Mouse (Mus musculus) liver, embryonic 14.5 days (tissue): ENCODE measurements around the gene Bmi1. TPM values are rescaled to one million over a fixed set of nuclear protein-coding genes. Genes with fewer than 3 reads are reported as not detected.

ENCODE experiments used
- ATAC-seq: fragments of 200-750 bp; cut with Nextera tagmentation; 2 replicates; pipeline ENCODE4 v1.8.0; 2017; ENCODE audit warnings: moderate number of reproducible peaks, mild to moderate bottlenecking, moderate library complexity; ENCODE audit not compliant: insufficient read depth
- DNase-seq, 3 experiments: peaks; one replicate each; pipeline ENCODE4 v3.0.0-alpha.2; 2012 to 2013; ENCODE audit warnings: low read depth in 3 of 3, low spot score in 3 of 3
- H3K27ac ChIP-seq: fragments of 300-500 bp; sonication (generic); 2 replicates; pipeline ENCODE4 v1.5.1; 2014; ENCODE audit warnings: moderate library complexity, mild to moderate bottlenecking, control low read depth, inconsistent platforms
- H3K27me3 ChIP-seq: fragments of 300-500 bp; sonication (generic); 2 replicates; pipeline ENCODE4 v1.6.1; 2014; ENCODE audit warnings: mild to moderate bottlenecking, low read length, moderate library complexity; ENCODE audit not compliant: control insufficient read depth, insufficient read depth
- H3K36me3 ChIP-seq: fragments of 300-500 bp; sonication (generic); replicated peaks from 2 replicates; pipeline ENCODE4 v1.6.1; 2014; ENCODE audit warnings: low read depth; ENCODE audit not compliant: control insufficient read depth, insufficient read depth
- H3K4me1 ChIP-seq, 2 experiments: fragments of 200-500 bp in 1 of 2; fragments of 300-500 bp in 1 of 2; sonication (generic) in 1 of 2; replicated peaks; 2 replicates each; pipeline ENCODE4 v1.6.1; 2012 to 2014; ENCODE audit warnings: antibody characterized with exemption in 1 of 2, inconsistent platforms in 1 of 2, low read length in 1 of 2; ENCODE audit not compliant: control insufficient read depth in 2 of 2, insufficient read depth in 2 of 2
- H3K4me2 ChIP-seq: fragments of 300-500 bp; sonication (generic); 2 replicates; pipeline ENCODE4 v1.6.1; 2014; ENCODE audit warnings: low read depth, mild to moderate bottlenecking, control low read depth, moderate library complexity
- H3K4me3 ChIP-seq, 2 experiments: fragments of 200-500 bp in 1 of 2; fragments of 300-500 bp in 1 of 2; sonication (generic) in 1 of 2; 2 replicates each; pipeline ENCODE4 v1.5.1; 2012 to 2014; ENCODE audit warnings: low read depth in 2 of 2, low read length in 2 of 2, mild to moderate bottlenecking in 2 of 2, control low read depth in 1 of 2, inconsistent platforms in 1 of 2, moderate library complexity in 1 of 2; ENCODE audit not compliant: insufficient read depth in 1 of 2
- H3K9ac ChIP-seq: fragments of 300-500 bp; sonication (generic); replicated peaks from 2 replicates; pipeline ENCODE4 v1.6.1; 2014; ENCODE audit warnings: mild to moderate bottlenecking, control low read depth, moderate library complexity
- H3K9me3 ChIP-seq: fragments of 300-500 bp; sonication (generic); 2 replicates; pipeline ENCODE4 v1.6.1; 2016; ENCODE audit warnings: low read length, mixed read lengths; ENCODE audit not compliant: control insufficient read depth
- CTCF ChIP-seq: IDR thresholded peaks from 2 replicates; pipeline ENCODE4 v1.5.1; 2016; ENCODE audit warnings: antibody characterized with exemption, low read depth, control low read depth
- EP300 ChIP-seq: IDR thresholded peaks from 2 replicates; pipeline ENCODE4 v1.6.1; 2016; ENCODE audit warnings: antibody characterized with exemption, low read depth
- WGBS: fragments of 180-500 bp; shearing (Covaris S2); extraction: QIAGEN DNeasy Blood & Tissue Kit; methylation state at CpG from one replicate; pipeline ENCODE4 v1.1.7; 2014; ENCODE audit not compliant: insufficient replicate concordance; 5-methylcytosine and 5-hydroxymethylcytosine counted together
- polyA plus RNA-seq, 2 experiments: library from polyadenylated mRNA; depleted of rRNA in 1 of 2; stranded (reverse) in 1 of 2; unstranded in 1 of 2; fragments of >200 nt; fragmentation: Nextera tagmentation in 1 of 2; extraction: Ambion mirVana in 1 of 2; gene quantifications; 2 replicates each; pipeline versions ENCODE4 v1.2.1 to v1.2.3; 2012 to 2014

Bmi1 gene
- polyA plus RNA-seq, 2 experiments: 5.8 TPM

DNA sequence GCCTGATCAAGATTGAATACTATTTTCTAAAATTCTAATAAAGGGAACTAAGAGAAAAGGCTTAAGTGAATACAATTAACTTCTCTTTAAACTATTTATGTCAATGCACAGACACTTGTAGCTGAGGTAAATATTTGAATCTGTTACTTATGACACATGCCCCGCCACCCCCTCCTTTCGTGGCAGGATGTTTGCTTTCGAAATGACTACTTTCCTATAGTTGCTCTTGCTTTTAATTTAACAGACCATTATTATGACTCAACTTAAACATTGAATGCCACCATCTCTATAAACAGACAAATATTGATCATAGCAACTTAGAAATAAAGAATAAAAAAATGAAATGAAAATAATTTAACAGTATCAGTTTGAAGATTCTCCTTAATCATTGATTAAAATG is 12.8 kb upstream of the Bmi1 start:
- DNase-seq (no peak), ATAC-seq (no peak)
- 68% methylated on average over 3 of the region's 3 CpGs for WGBS
- no peaks in the 10 kb centered on the region for H3K36me3 ChIP-seq
- no peak overlapping the region for H3K4me2 ChIP-seq
- no peak overlapping the region for H3K4me3 ChIP-seq
- H3K27me3 ChIP-seq: no peaks in the 10 kb centered on the region; the same call in 1 of the 2 replicates
- H3K9ac ChIP-seq: no peak overlapping the region
- no peak overlapping the region for H3K27ac ChIP-seq
- TF ChIP-seq EP300 (no peak), CTCF (no peak)
- H3K4me1 ChIP-seq: no peaks in the 10 kb centered on the region
- no peaks in the 10 kb centered on the region for H3K9me3 ChIP-seq

DNA sequence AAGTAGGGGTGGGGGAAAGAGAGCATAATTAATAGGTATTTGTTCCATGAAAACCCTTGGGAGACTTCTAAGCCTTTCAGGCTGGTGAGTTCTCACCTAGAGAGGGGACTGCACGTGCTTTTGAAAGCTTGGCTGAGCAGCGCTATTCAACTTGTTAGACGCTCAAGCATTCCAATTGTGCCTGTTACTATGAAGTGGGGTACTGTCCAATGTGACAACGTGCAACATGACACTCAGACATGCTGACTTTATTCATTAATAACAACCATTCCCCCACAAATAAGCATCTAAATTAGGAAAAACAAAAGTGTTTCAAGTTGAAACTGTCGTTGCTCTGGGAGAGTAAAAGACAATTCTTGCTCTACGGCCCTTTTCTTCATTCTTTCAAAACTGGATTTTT is 5.8 kb upstream of the Bmi1 start:
- Histone ChIP-seq H3K9me3 (no peaks in the 10 kb centered on the region), H3K36me3 (no peaks in the 10 kb centered on the region), H3K4me3 (no peak overlapping the region), H3K27ac (no peak overlapping the region), H3K4me2 (no peak overlapping the region), H3K27me3 (peaks cover 15% of the 10 kb centered on the region), H3K4me1 (peaks cover 3 to 6% of the 10 kb centered on the region in 2 experiments; a peak in 2 of 4 replicates), H3K9ac (no peak overlapping the region)
- DNase-seq (no peak), ATAC-seq (no peak)
- no peak for TF ChIP-seq EP300
- no peak for TF ChIP-seq CTCF
- 53% methylated on average over 6 of the region's 6 CpGs for WGBS

DNA sequence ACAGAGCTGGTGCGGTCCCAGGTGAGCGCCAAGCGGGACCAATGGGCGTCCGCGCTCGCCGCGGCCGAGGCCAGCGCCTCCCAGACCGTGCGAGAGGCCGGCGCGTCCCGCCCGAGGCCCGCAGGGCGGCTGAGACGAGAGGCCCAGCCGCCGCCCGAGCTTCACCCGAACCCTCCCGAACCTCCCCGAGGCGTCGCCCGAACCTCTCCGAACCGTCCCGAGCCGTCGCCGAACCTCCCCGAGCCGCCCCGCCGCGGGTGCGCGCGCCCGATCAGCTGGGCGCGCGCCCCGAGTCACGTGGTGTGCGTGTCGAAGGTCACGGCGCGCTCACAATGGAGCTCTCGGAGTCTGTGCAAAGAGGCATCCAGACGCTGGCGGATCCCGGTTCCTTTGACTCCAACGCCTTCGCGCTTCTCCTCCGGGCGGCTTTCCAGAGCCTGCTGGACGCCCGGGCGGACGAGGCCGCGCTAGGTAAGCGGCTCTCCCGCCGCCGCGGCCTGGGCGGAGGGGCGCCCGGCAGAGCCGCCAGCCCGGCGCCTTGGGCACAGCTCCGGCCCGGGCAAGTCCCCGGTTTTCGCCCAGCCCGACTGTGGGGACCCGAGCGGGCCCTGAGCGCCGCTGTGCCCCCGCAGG is 4.6 kb upstream of the Bmi1 start, which contains the start of gene Commd3:
Commd3 (plus strand) TSS at position 252 of the 633 bp plus-strand sequence.
- peak; percentile 84 for ATAC-seq
- Histone ChIP-seq H3K4me1 (peaks cover 3 to 6% of the 10 kb centered on the region in 2 experiments; a peak in 2 of 4 replicates), H3K36me3 (no peaks in the 10 kb centered on the region), H3K9ac (peak within 1 kb of the TSS; percentile 91), H3K4me3 (peak within 1 kb of the TSS; percentile 76 to 86), H3K4me2 (peak within 1 kb of the TSS; percentile 94), H3K27ac (peak within 1 kb of the TSS; percentile 5), H3K9me3 (no peaks in the 10 kb centered on the region), H3K27me3 (peaks cover 27% of the 10 kb centered on the region)
- peak; percentile 66 to 71 (median 71) for DNase-seq
- TF ChIP-seq EP300 (no peak), CTCF (no peak)
- under 1% methylated on average over 89 of the region's 91 CpGs for WGBS

DNA sequence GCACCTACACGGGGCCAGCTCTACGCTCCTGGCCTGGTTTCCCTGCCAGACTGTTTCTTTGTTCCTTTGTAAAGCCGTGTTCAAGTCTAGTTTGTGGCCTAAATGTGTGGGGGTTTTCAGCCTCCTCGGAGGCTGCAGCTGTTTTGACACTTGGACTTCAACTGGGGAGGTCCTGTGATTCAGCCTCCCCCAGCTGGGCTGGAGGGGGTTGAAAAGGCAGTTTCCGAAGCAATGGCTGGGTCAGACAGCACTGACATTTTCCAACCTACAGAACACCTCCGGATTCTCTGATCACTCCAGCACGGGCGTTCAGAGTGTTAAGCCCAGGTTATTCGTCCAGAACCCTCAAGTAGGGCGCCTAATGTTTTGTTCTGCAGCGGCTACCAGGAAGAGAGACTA is 4.1 kb upstream of the Bmi1 start:
- 1% methylated on average over 11 of the region's 11 CpGs for WGBS
- DNase-seq (no peak), ATAC-seq (no peak)
- Histone ChIP-seq H3K9me3 (no peaks in the 10 kb centered on the region), H3K9ac (peak overlapping the region; percentile 91), H3K4me1 (peaks cover 3 to 6% of the 10 kb centered on the region in 2 experiments; a peak in 2 of 4 replicates), H3K4me2 (peak overlapping the region; percentile 94), H3K27ac (peak overlapping the region; percentile 5), H3K27me3 (peaks cover 33% of the 10 kb centered on the region), H3K4me3 (peak overlapping the region; percentile 76 to 86), H3K36me3 (no peaks in the 10 kb centered on the region)
- no peak for TF ChIP-seq EP300
- TF ChIP-seq CTCF: no peak

DNA sequence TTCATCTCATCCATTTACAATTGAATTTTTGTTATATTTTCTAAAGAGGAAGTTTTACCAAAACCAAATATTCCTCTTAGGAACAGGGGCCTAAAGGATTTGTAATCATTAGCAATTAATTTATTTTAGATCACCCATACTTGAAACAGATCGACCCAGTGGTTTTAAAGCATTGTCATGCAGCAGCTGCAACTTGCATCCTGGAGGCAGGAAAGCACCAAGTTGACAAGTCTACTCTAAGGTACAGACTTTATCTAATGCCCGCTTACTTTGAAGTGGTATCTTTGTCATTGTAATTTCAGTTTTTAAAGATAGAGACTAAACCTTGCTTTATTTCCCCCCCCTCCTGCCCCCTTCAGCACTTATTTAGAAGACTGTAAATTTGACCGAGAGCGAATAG is 3.1 kb upstream of the Bmi1 start:
- Histone ChIP-seq H3K9ac (no peak overlapping the region), H3K36me3 (no peaks in the 10 kb centered on the region), H3K9me3 (no peaks in the 10 kb centered on the region), H3K4me3 (no peak overlapping the region), H3K27me3 (peaks cover 42% of the 10 kb centered on the region), H3K4me1 (peaks cover 3 to 6% of the 10 kb centered on the region in 2 experiments; a peak in 2 of 4 replicates), H3K4me2 (no peak overlapping the region), H3K27ac (no peak overlapping the region)
- WGBS: 63% methylated on average over 4 of the region's 4 CpGs
- TF ChIP-seq EP300: no peak
- TF ChIP-seq CTCF: no peak
- ATAC-seq: no peak
- no peak for DNase-seq
